ENCODE assay signal across 17 mouse cellular contexts in genomic region chr7:70717608-70718007, GRCm38 (mm10).
A peak's percentile ranks its signal among the peaks of the same experiment; 100 is the strongest.
DNase-seq lines count a peak whose midpoint lies in the region; ATAC-seq and TF ChIP-seq lines count a peak whose summit lies in the region.
"Had no signal": no experiment of that assay in that cellular context is flagged by ENCODE, and none has a peak within 500 bp of the region (broad histone marks: within the 10 kb centered on the region; RNA-seq: fewer than 3 reads in every experiment).

No protein-coding gene starts in this region.

- H3K27me3 ChIP-seq in lung, embryonic 15.5 days, result no peaks in the 10 kb centered on the region
- H3K27me3 ChIP-seq in lung, postnatal 0 days (replicated peaks; ENCODE audit: insufficient read depth, low read length), result no peaks in the 10 kb centered on the region
- no peaks in the 10 kb centered on the region for H3K27me3 ChIP-seq in limb, embryonic 10.5 days (ENCODE audit: low read depth, poor library complexity, severe bottlenecking)
- H3K27me3 ChIP-seq: embryonic facial prominence, embryonic 13.5 days; embryonic facial prominence, embryonic 15.5 days; forebrain, embryonic 12.5 days had no signal

- no peaks in the 10 kb centered on the region for H3K36me3 ChIP-seq in lung, embryonic 15.5 days
- no peaks in the 10 kb centered on the region for H3K36me3 ChIP-seq in lung, postnatal 0 days (ENCODE audit: insufficient read depth, low read length)
- H3K36me3 ChIP-seq in limb, embryonic 10.5 days, result no peaks in the 10 kb centered on the region
- H3K36me3 ChIP-seq: embryonic facial prominence, embryonic 13.5 days; embryonic facial prominence, embryonic 15.5 days; forebrain, embryonic 10.5 days; forebrain, embryonic 12.5 days had no signal

- WGBS in lung, embryonic 15.5 days, result 61% methylated on average over 3 of the region's 3 CpGs
- WGBS in lung, postnatal 0 days, result 63% methylated on average over 3 of the region's 3 CpGs
- WGBS in limb, embryonic 10.5 days, result 90% methylated on average over 3 of the region's 3 CpGs

- peak; percentile 76 for ATAC-seq in lung, embryonic 15.5 days (ENCODE audit: borderline replicate concordance, extremely low read depth, low FRiP score, low TSS enrichment)
- peak; percentile 34; the same call in 1 of the 2 replicates for ATAC-seq in lung, postnatal 0 days
- ATAC-seq: forebrain, embryonic 14.5 days had no signal

- DNase-seq in lung, postnatal 36 days, result no peak
- DNase-seq in lung, postnatal 0 days (ENCODE audit: low spot score), result peak; percentile 18
- no peak for DNase-seq in lung, adult 18-20 months
- peak; percentile 12 for DNase-seq in limb, embryonic 10.5 days (ENCODE audit: low spot score)
- peak; percentile 17 to 30 for DNase-seq in lung, postnatal 4 days
- DNase-seq in right cerebral cortex, adult 2 months (ENCODE audit: low spot score in 2 of 2), result no peak
- DNase-seq: cerebellum, adult 11 months; cerebellum, adult 8-10 months; cerebellum, adult 9-11 months; embryo, embryonic 11 days had no signal

- TF ChIP-seq EP300 in lung, postnatal 0 days (IDR thresholded peaks at IDR 0.05), result no peak

- H3K4me2 ChIP-seq in lung, embryonic 15.5 days, result 0 out of 2 replicates have a peak overlapping the region, but pooled peaks have one; percentile 44
- H3K4me2 ChIP-seq in lung, postnatal 0 days (replicated peaks; ENCODE audit: low read depth, low read length), result no peak overlapping the region
- H3K4me2 ChIP-seq: embryonic facial prominence, embryonic 13.5 days; embryonic facial prominence, embryonic 15.5 days; forebrain, embryonic 12.5 days had no signal

- H3K9me3 ChIP-seq in lung, embryonic 15.5 days, result no peaks in the 10 kb centered on the region
- no peaks in the 10 kb centered on the region for H3K9me3 ChIP-seq in lung, postnatal 0 days (ENCODE audit: low read length)
- no peaks in the 10 kb centered on the region for H3K9me3 ChIP-seq in limb, embryonic 10.5 days (replicated peaks)
- H3K9me3 ChIP-seq: embryonic facial prominence, embryonic 13.5 days; embryonic facial prominence, embryonic 15.5 days; forebrain, embryonic 10.5 days; forebrain, embryonic 12.5 days had no signal

- H3K4me1 ChIP-seq in lung, embryonic 15.5 days, result peaks cover 22% of the 10 kb centered on the region
- H3K4me1 ChIP-seq in lung, postnatal 0 days (ENCODE audit: insufficient read depth, low read depth, low read length), result no peaks in the 10 kb centered on the region; the same call in 1 of the 2 replicates
- H3K4me1 ChIP-seq in limb, embryonic 10.5 days, result peaks cover 7% of the 10 kb centered on the region; the same call in 1 of the 2 replicates
- H3K4me1 ChIP-seq: embryonic facial prominence, embryonic 13.5 days; embryonic facial prominence, embryonic 15.5 days; forebrain, embryonic 10.5 days; forebrain, embryonic 12.5 days had no signal

- H3K9ac ChIP-seq in lung, embryonic 15.5 days, result no peak overlapping the region; the same call in 1 of the 2 replicates
- H3K9ac ChIP-seq in lung, postnatal 0 days (replicated peaks; ENCODE audit: low read depth), result no peak overlapping the region
- H3K9ac ChIP-seq: embryonic facial prominence, embryonic 13.5 days; embryonic facial prominence, embryonic 15.5 days; forebrain, embryonic 12.5 days had no signal

- no peak for TF ChIP-seq CTCF in lung, postnatal 0 days (IDR thresholded peaks at IDR 0.05)

- no peak overlapping the region for H3K4me3 ChIP-seq in lung, embryonic 15.5 days
- H3K4me3 ChIP-seq in lung, postnatal 0 days (ENCODE audit: low read depth, low read length), result no peak overlapping the region
- no peak overlapping the region for H3K4me3 ChIP-seq in limb, embryonic 10.5 days
- H3K4me3 ChIP-seq: embryonic facial prominence, embryonic 13.5 days; embryonic facial prominence, embryonic 15.5 days; erythroblast, embryonic 14.5 days; forebrain, embryonic 10.5 days; forebrain, embryonic 12.5 days had no signal

- 0 out of 2 replicates have a peak overlapping the region, but pooled peaks have one; percentile 45 for H3K27ac ChIP-seq in lung, embryonic 15.5 days
- H3K27ac ChIP-seq in lung, postnatal 0 days (ENCODE audit: low read length), result no peak overlapping the region
- H3K27ac ChIP-seq in limb, embryonic 10.5 days, result no peak overlapping the region
- H3K27ac ChIP-seq: embryonic facial prominence, embryonic 13.5 days; embryonic facial prominence, embryonic 15.5 days; forebrain, embryonic 10.5 days; forebrain, embryonic 12.5 days had no signal

Comparison
In these comparisons a context has a peak if more than half of its experiments do, and no peak if none do; other contexts are left out.
1. DNase-seq: peak in lung, postnatal 0 days (single experiment), limb, embryonic 10.5 days (single experiment) and lung, postnatal 4 days (2 of 2); none in lung, postnatal 36 days (single experiment), lung, adult 18-20 months (0 of 2) and right cerebral cortex, adult 2 months (0 of 2).